Mouse (Mus musculus): Measurements from ENCODE around the gene Tmem232.
"Not testable (repeated sequence)": the region's sequence is repeated elsewhere in the genome, so short reads cannot be mapped to it uniquely, and the experiment has no call there.

- TF ChIP-seq POLR2A (IDR thresholded peaks at IDR 0.05; ENCODE audit: borderline replicate concordance, insufficient read depth, low read length); CTCF (IDR thresholded peaks at IDR 0.05; ENCODE audit: borderline replicate concordance, insufficient read depth, low read depth, low read length): not testable (repeated sequence)
Observed at GRCm38 (mm10) chr17:65532381-65532780, 8.2 kb downstream of the Tmem232 start.
